Mouse (Mus musculus): ENCODE data around the gene Olfr781. TPM values are rescaled to one million over a fixed set of nuclear protein-coding genes. Genes with fewer than 3 reads are reported as not detected.
"Not testable (repeated sequence)": the region's sequence is repeated elsewhere in the genome, so short reads cannot be mapped to it uniquely, and the experiment has no call there.

The Olfr781 gene
- not detected in 2 replicates for polyA plus RNA-seq (2012; rRNA removed)

DNA sequence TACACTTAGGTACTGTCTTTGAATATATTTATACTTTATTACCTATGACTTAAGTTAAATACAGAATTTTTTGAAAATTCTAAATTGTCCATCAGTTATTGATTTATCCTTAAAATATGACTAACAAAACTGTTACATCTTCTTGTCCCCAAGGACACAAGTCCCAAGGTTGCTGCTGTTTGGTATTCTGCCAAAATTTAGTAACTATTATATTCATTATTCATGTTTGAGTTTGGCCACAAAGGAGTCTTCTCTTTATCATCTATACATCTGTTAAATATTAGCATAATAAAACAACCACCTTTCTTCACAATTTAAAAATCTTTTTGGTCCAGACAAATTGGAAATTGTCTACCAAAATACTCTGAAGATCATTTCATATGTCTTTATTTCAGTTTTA, at the start of gene Olfr781:
Olfr781 (plus strand) TSS at position 301 of the 400 bp plus-strand sequence.
- Histone ChIP-seq H3K4me3 (replicated peaks; ENCODE audit: insufficient read depth, low read depth, low read length) (no peak within 1 kb of the TSS), H3K27ac (ENCODE audit: insufficient read depth, low read length) (no peak within 1 kb of the TSS), H3K27me3 (ENCODE audit: control insufficient read depth, insufficient read depth, low read length) (no peaks in the 10 kb centered on the region; the same call in 1 of the 2 replicates), H3K4me1 (ENCODE audit: control insufficient read depth, insufficient read depth, low read length) (no peaks in the 10 kb centered on the region)
- no peak for DNase-seq
- TF ChIP-seq POLR2A (IDR thresholded peaks at IDR 0.05; ENCODE audit: borderline replicate concordance, insufficient read depth, low read length) (no peak), CTCF (IDR thresholded peaks at IDR 0.05; ENCODE audit: borderline replicate concordance, insufficient read depth, low read depth, low read length) (no peak)

DNA sequence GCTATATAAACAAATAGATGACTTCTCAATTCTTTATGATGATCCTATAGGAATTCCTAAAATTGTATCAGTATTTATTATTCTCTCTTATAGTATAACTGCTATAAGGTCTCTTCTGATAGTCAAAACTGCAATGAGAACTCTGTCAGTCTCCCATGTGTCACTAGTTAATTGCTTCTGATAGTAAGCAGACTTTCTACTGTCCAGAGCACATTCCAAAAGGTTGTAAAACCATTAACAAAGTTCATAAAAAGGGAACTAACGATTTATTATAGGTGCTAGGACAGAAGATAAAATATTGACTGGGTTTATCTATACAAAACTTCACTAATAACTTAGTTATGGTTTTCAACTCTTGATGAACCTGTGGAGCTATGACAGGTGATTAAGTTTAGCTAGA, 15.7 kb upstream of the Olfr781 start:
- DNase-seq; H3K4me3 ChIP-seq (replicated peaks; ENCODE audit: insufficient read depth, low read depth, low read length); H3K4me1 ChIP-seq (ENCODE audit: control insufficient read depth, insufficient read depth, low read length); H3K27ac ChIP-seq (ENCODE audit: insufficient read depth, low read length); H3K27me3 ChIP-seq (ENCODE audit: control insufficient read depth, insufficient read depth, low read length): not testable (repeated sequence)
- WGBS = 63% methylated on average over 1 of the region's 1 CpGs

- H3K4me1 ChIP-seq (ENCODE audit: control insufficient read depth, insufficient read depth, low read length); H3K4me3 ChIP-seq (replicated peaks; ENCODE audit: insufficient read depth, low read depth, low read length); DNase-seq; H3K27me3 ChIP-seq (ENCODE audit: control insufficient read depth, insufficient read depth, low read length); H3K27ac ChIP-seq (ENCODE audit: insufficient read depth, low read length): not testable (repeated sequence)
- 83% methylated on average over 1 of the region's 1 CpGs for WGBS
Observed at GRCm38 (mm10) chr10:129313521-129313920, 15.1 kb upstream of the Olfr781 start.

- no peak for DNase-seq
- WGBS = 67% methylated on average over 3 of the region's 3 CpGs
- Histone ChIP-seq H3K4me1 (ENCODE audit: control insufficient read depth, insufficient read depth, low read length) (no peaks in the 10 kb centered on the region), H3K27ac (ENCODE audit: insufficient read depth, low read length) (no peak within 1 kb of the TSS), H3K4me3 (replicated peaks; ENCODE audit: insufficient read depth, low read depth, low read length) (no peak within 1 kb of the TSS), H3K27me3 (ENCODE audit: control insufficient read depth, insufficient read depth, low read length) (no peaks in the 10 kb centered on the region)
- TF ChIP-seq CTCF (IDR thresholded peaks at IDR 0.05; ENCODE audit: borderline replicate concordance, insufficient read depth, low read depth, low read length) = no peak
- TF ChIP-seq POLR2A (IDR thresholded peaks at IDR 0.05; ENCODE audit: borderline replicate concordance, insufficient read depth, low read length) = no peak
Observed at GRCm38 (mm10) chr10:129317817-129318216, 10.8 kb upstream of the Olfr781 start, which contains the start of gene Olfr780. Gene Olfr780 (plus strand): TSS chr10:129318117.

GRCm38 (mm10) chr10:129348550-129348949, 19.9 kb downstream of the Olfr781 start, which contains the start of gene Olfr782:
Gene Olfr782 (plus strand): TSS chr10:129348850.
- 92% methylated on average over 3 of the region's 3 CpGs for WGBS

GRCm38 (mm10) chr10:129352475-129352874, 23.8 kb downstream of the Olfr781 start:
- WGBS = 78% methylated on average over 2 of the region's 2 CpGs
- DNase-seq; H3K4me1 ChIP-seq (ENCODE audit: control insufficient read depth, insufficient read depth, low read length); H3K27me3 ChIP-seq (ENCODE audit: control insufficient read depth, insufficient read depth, low read length); H3K27ac ChIP-seq (ENCODE audit: insufficient read depth, low read length); H3K4me3 ChIP-seq (replicated peaks; ENCODE audit: insufficient read depth, low read depth, low read length): not testable (repeated sequence)

More at GRCm38 (mm10) chr10:129348550-129348949, 19.9 kb downstream of the Olfr781 start, which contains the start of gene Olfr782:
- TF ChIP-seq POLR2A (IDR thresholded peaks at IDR 0.05; ENCODE audit: borderline replicate concordance, insufficient read depth, low read length) (no peak), CTCF (IDR thresholded peaks at IDR 0.05; ENCODE audit: borderline replicate concordance, insufficient read depth, low read depth, low read length) (no peak)
- DNase-seq = no peak
- Histone ChIP-seq H3K27me3 (ENCODE audit: control insufficient read depth, insufficient read depth, low read length) (no peaks in the 10 kb centered on the region), H3K4me1 (ENCODE audit: control insufficient read depth, insufficient read depth, low read length) (no peaks in the 10 kb centered on the region), H3K27ac (ENCODE audit: insufficient read depth, low read length) (no peak within 1 kb of the TSS), H3K4me3 (replicated peaks; ENCODE audit: insufficient read depth, low read depth, low read length) (no peak within 1 kb of the TSS)

GRCm38 (mm10) chr10:129356496-129356895, 27.8 kb downstream of the Olfr781 start:
- DNase-seq; H3K27me3 ChIP-seq (ENCODE audit: control insufficient read depth, insufficient read depth, low read length); H3K27ac ChIP-seq (ENCODE audit: insufficient read depth, low read length); H3K4me1 ChIP-seq (ENCODE audit: control insufficient read depth, insufficient read depth, low read length); H3K4me3 ChIP-seq (replicated peaks; ENCODE audit: insufficient read depth, low read depth, low read length): not testable (repeated sequence)
- WGBS = 69% methylated on average over 4 of the region's 4 CpGs

DNA sequence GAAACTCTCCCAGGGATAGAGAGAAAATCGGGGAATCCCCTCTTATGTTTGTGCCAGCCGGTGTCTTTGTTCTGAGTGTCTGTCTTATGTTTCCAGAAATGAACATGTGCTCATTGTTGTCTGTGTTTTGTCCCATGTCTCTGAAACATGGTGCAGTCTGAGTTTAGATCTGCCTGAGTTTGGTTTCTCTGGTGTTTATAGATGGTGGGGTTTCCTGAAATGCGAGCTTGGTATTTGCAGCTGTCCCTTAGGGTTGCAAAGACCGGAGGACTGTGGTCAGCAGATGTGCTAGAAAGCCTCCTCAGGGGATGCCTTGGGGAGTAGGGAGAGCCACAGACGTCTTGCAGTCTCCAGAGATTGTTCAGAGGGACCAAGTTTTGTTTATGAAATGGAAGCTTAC, 28.7 kb downstream of the Olfr781 start:
- TF ChIP-seq POLR2A (IDR thresholded peaks at IDR 0.05; ENCODE audit: borderline replicate concordance, insufficient read depth, low read length) = no peak
- TF ChIP-seq CTCF (IDR thresholded peaks at IDR 0.05; ENCODE audit: borderline replicate concordance, insufficient read depth, low read depth, low read length) = no peak
- H3K27ac ChIP-seq (ENCODE audit: insufficient read depth, low read length) = no peak overlapping the region
- H3K4me1 ChIP-seq (ENCODE audit: control insufficient read depth, insufficient read depth, low read length) = no peaks in the 10 kb centered on the region
- DNase-seq = no peak
- WGBS = 74% methylated on average over 5 of the region's 5 CpGs
- H3K4me3 ChIP-seq (replicated peaks; ENCODE audit: insufficient read depth, low read depth, low read length) = no peak overlapping the region
- no peaks in the 10 kb centered on the region for H3K27me3 ChIP-seq (ENCODE audit: control insufficient read depth, insufficient read depth, low read length)

- not testable (repeated sequence) for H3K27ac ChIP-seq (ENCODE audit: insufficient read depth, low read length); DNase-seq; H3K4me1 ChIP-seq (ENCODE audit: control insufficient read depth, insufficient read depth, low read length); H3K4me3 ChIP-seq (replicated peaks; ENCODE audit: insufficient read depth, low read depth, low read length); H3K27me3 ChIP-seq (ENCODE audit: control insufficient read depth, insufficient read depth, low read length)
- 88% methylated on average over 5 of the region's 5 CpGs for WGBS
Observed at GRCm38 (mm10) chr10:129374051-129374450, 45.4 kb downstream of the Olfr781 start.

Other genes with a start within 250 kb of the Olfr781 start
- gene Olfr767, start 245.9 kb upstream of the Olfr781 start, polyA plus RNA-seq (2012; rRNA removed) = not detected in 2 replicates
- gene Olfr768, start 229.5 kb upstream of the Olfr781 start, polyA plus RNA-seq (2012; rRNA removed) = not detected in 2 replicates
- not detected in 2 replicates for gene Olfr769, start 211.0 kb upstream of the Olfr781 start, polyA plus RNA-seq (2012; rRNA removed)
- gene Olfr770, start 189.9 kb upstream of the Olfr781 start, polyA plus RNA-seq (2012; rRNA removed) = not detected in 2 replicates
- not detected in 2 replicates for gene Olfr771, start 164.1 kb upstream of the Olfr781 start, polyA plus RNA-seq (2012; rRNA removed)
- gene Olfr772, start 150.9 kb upstream of the Olfr781 start, polyA plus RNA-seq (2012; rRNA removed) = not detected in 2 replicates
- gene Olfr773, start 141.4 kb upstream of the Olfr781 start, polyA plus RNA-seq (2012; rRNA removed) = not detected in 2 replicates
- gene Olfr774, start 92.7 kb upstream of the Olfr781 start, polyA plus RNA-seq (2012; rRNA removed) = not detected in 2 replicates
- gene Olfr775, start 80.4 kb upstream of the Olfr781 start, polyA plus RNA-seq (2012; rRNA removed) = not detected in 2 replicates
- not detected in 2 replicates for gene Olfr776, start 69.7 kb upstream of the Olfr781 start, polyA plus RNA-seq (2012; rRNA removed)
- not detected in 2 replicates for gene Olfr777, start 57.4 kb upstream of the Olfr781 start, polyA plus RNA-seq (2012; rRNA removed)
- not detected in 2 replicates for gene Olfr780, start 10.7 kb upstream of the Olfr781 start, polyA plus RNA-seq (2012; rRNA removed)
- not detected in 2 replicates for gene Olfr782, start 20.0 kb downstream of the Olfr781 start, polyA plus RNA-seq (2012; rRNA removed)
- 0.06 and 0.08 TPM in 2 replicates for gene Olfr784, start 55.2 kb downstream of the Olfr781 start, polyA plus RNA-seq (2012; rRNA removed)
- gene Olfr785, start 76.6 kb downstream of the Olfr781 start, polyA plus RNA-seq (2012; rRNA removed) = not detected in 2 replicates
- gene Olfr786, start 98.5 kb downstream of the Olfr781 start, polyA plus RNA-seq (2012; rRNA removed) = not detected in 2 replicates
- not detected in 2 replicates for gene Olfr787, start 133.0 kb downstream of the Olfr781 start, polyA plus RNA-seq (2012; rRNA removed)
- gene Olfr788, start 142.1 kb downstream of the Olfr781 start, polyA plus RNA-seq (2012; rRNA removed) = not detected in 2 replicates
- gene Olfr789, start 155.9 kb downstream of the Olfr781 start, polyA plus RNA-seq (2012; rRNA removed) = not detected in 2 replicates
- not detected in 2 replicates for gene Olfr790, start 169.6 kb downstream of the Olfr781 start, polyA plus RNA-seq (2012; rRNA removed)
- gene Olfr791, start 192.9 kb downstream of the Olfr781 start, polyA plus RNA-seq (2012; rRNA removed) = not detected in 2 replicates
- not detected in 2 replicates for gene Olfr792, start 210.3 kb downstream of the Olfr781 start, polyA plus RNA-seq (2012; rRNA removed)
- gene Olfr794, start 238.8 kb downstream of the Olfr781 start, polyA plus RNA-seq (2012; rRNA removed) = not detected in 2 replicates